Mouse (Mus musculus) embryonic fibroblast, embryonic 13.5 days (primary cell): ENCODE measurements around the gene Gm48551. TPM values are rescaled to one million over a fixed set of nuclear protein-coding genes. Genes with fewer than 3 reads are reported as not detected.

Experiments
- H3K27ac ChIP-seq: 2 replicates; pipeline ENCODE4 v1.5.1; 2012; ENCODE audit warnings: low read length, control low read depth, inconsistent platforms; ENCODE audit not compliant: insufficient read depth
- H3K4me1 ChIP-seq: 2 replicates; pipeline ENCODE4 v1.6.1; 2011; ENCODE audit warnings: low read length; ENCODE audit not compliant: control insufficient read depth, insufficient read depth
- H3K4me3 ChIP-seq: 2 replicates; pipeline ENCODE4 v1.5.1; 2011; ENCODE audit warnings: mild to moderate bottlenecking, control low read depth, low read length; ENCODE audit not compliant: insufficient read depth
- CTCF ChIP-seq: IDR thresholded peaks from 2 replicates; pipeline ENCODE4 v1.5.1; 2011; ENCODE audit warnings: mild to moderate bottlenecking, control low read depth, low read length, moderate library complexity, borderline replicate concordance; ENCODE audit not compliant: insufficient read depth
- POLR2A ChIP-seq: IDR thresholded peaks from 2 replicates; pipeline ENCODE4 v1.6.1; 2011; ENCODE audit warnings: low read depth, mild to moderate bottlenecking, control low read depth, low read length, moderate library complexity
- polyA plus RNA-seq: library from polyadenylated mRNA; stranded (reverse); fragments of >200 nt; gene quantifications from 2 replicates; pipeline ENCODE4 v1.2.4, GENCODE M21; 2011; ENCODE audit warnings: low read depth; ENCODE audit not compliant: missing spikeins, insufficient read length

Gene Gm48551
- polyA plus RNA-seq, 1 experiment = 1.4 TPM

DNA sequence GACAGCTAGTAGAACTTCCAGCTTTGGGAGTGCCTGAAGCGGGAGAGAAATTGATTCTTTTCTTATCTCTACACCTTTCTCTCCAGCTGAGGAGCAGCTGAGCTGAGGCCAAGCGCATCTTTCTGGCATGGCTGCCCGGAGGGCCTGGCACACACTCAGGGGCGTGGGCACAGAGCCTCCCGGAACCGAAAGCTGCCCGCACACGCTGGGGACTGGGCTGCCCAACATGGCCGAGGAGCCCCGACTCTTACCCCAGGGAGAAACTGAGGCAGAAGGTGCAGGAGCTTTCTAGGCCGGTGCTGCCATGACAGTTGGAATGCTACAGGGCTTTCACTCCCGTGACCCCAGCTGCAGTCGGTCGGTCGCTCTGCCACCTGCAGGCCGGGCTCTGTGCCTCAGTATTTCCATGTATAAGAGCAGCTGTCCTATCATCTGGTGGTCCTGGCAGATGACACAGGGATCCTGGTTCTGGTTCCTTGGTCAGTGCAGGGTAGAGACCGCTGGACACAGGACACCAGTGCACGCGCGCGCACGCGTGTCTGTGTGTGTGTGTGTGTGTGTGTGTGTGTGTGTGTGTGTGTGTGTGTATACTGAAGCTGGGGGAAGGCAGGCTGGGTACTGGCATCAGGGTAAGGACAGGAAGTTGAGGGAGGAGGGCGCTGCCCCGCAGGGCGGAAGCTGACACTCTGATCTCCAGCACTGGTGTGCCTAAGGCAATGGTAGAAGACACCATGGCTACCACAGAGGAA is 49.4 kb downstream of the Gm48551 start:
- H3K4me1 ChIP-seq = no peaks in the 10 kb centered on the region
- TF ChIP-seq CTCF (no peak), POLR2A (no peak)
- H3K4me3 ChIP-seq = no peak overlapping the region
- no peak overlapping the region for H3K27ac ChIP-seq

DNA sequence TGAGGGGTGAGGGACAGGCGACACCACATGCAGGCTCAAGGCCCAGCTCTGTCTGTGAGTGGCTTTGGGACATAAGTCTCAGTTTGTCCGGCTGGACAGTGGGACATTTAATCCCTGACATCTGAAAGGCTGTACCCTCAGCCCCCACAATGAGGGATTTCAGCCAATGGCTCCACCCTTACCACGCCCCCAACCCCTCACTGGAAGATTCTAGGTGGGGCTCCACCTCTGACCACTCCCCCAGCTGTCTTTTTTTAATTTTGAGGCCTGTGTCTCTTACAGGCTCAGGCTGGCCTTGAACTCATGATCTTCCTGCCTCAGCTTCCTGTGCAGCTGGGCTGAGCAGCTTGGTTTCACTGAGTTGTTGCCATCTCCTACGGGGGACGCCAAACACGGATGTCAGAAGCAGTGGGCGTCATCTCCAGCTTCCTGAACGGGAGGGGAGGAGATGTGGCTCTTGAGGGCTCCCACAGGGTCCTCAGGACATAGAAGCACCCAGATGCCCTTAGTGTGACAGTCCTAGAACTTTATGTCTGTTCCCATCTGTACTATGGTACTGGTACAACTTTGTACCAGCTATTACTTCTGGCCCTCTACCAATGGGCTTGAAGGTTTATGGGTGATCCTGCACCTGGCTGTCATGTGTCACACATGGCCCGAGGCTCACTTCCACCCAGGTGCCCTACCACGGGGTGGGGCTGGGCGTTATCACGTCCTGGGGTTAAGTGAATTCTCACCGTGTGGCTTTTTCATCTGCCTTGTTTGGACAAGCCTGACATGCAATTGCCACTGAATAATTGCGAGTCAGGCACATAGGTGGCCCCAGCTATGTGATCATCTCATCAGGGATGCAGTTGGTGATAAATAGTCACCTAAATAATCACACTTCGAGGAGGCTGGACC is 50.3 kb downstream of the Gm48551 start:
- H3K4me3 ChIP-seq = no peak overlapping the region
- no peak for TF ChIP-seq POLR2A
- no peak for TF ChIP-seq CTCF
- no peaks in the 10 kb centered on the region for H3K4me1 ChIP-seq
- H3K27ac ChIP-seq = no peak overlapping the region

GRCm38 (mm10) chr10:81435436-81435835 is 51.2 kb downstream of the Gm48551 start:
- H3K4me1 ChIP-seq = no peaks in the 10 kb centered on the region
- no peak for TF ChIP-seq POLR2A
- no peak for TF ChIP-seq CTCF
- H3K27ac ChIP-seq = no peak overlapping the region
- H3K4me3 ChIP-seq = no peak overlapping the region

- Histone ChIP-seq H3K27ac (no peak overlapping the region), H3K4me3 (no peak overlapping the region), H3K4me1 (no peaks in the 10 kb centered on the region)
- TF ChIP-seq POLR2A = no peak
- no peak for TF ChIP-seq CTCF
Measured at GRCm38 (mm10) chr10:81441019-81441418, 56.8 kb downstream of the Gm48551 start.

Other genes with a start within 250 kb of the Gm48551 start
- gene Zbtb7a, start 249.2 kb upstream of the Gm48551 start, polyA plus RNA-seq = 16.9 and 23.5 TPM in 2 replicates
- 25.6 and 27.9 TPM in 2 replicates for gene Pias4, start 216.5 kb upstream of the Gm48551 start, polyA plus RNA-seq
- 1,643 and 1,827 TPM in 2 replicates for gene Eef2, start 207.8 kb upstream of the Gm48551 start, polyA plus RNA-seq
- gene Dapk3, start 201.5 kb upstream of the Gm48551 start, polyA plus RNA-seq = 48.4 and 51.2 TPM in 2 replicates
- not detected in 2 replicates for gene 4930442H23Rik, start 200.6 kb upstream of the Gm48551 start, polyA plus RNA-seq
- gene Nmrk2, start 182.4 kb upstream of the Gm48551 start, polyA plus RNA-seq = not detected in 2 replicates
- 0.47 and 0.67 TPM in 2 replicates for gene Atcay, start 153.6 kb upstream of the Gm48551 start, polyA plus RNA-seq
- 3.1 and 4.1 TPM in 2 replicates for gene Zfr2, start 151.3 kb upstream of the Gm48551 start, polyA plus RNA-seq
- 0.90 and 1.2 TPM in 2 replicates for gene Matk, start 131.5 kb upstream of the Gm48551 start, polyA plus RNA-seq
- gene Mrpl54, start 117.5 kb upstream of the Gm48551 start, polyA plus RNA-seq = 52.9 and 53.7 TPM in 2 replicates
- gene Apba3, start 117.5 kb upstream of the Gm48551 start, polyA plus RNA-seq = 43.2 and 44.8 TPM in 2 replicates
- not detected in 2 replicates for gene Tjp3, start 92.9 kb upstream of the Gm48551 start, polyA plus RNA-seq
- 40.1 and 43.0 TPM in 2 replicates for gene Pip5k1c, start 91.5 kb upstream of the Gm48551 start, polyA plus RNA-seq
- gene Cactin, start 63.4 kb upstream of the Gm48551 start, polyA plus RNA-seq = 20.0 and 20.1 TPM in 2 replicates
- 5.7 and 7.4 TPM in 2 replicates for gene Tbxa2r, start 55.7 kb upstream of the Gm48551 start, polyA plus RNA-seq
- 0.37 and 0.39 TPM in 2 replicates for gene Gipc3, start 41.2 kb upstream of the Gm48551 start, polyA plus RNA-seq
- 75.2 and 81.8 TPM in 2 replicates for gene Hmg20b, start 34.0 kb upstream of the Gm48551 start, polyA plus RNA-seq
- gene Mfsd12, start 27.0 kb upstream of the Gm48551 start, polyA plus RNA-seq = 5.7 and 6.2 TPM in 2 replicates
- gene 4930404N11Rik, start 18.6 kb upstream of the Gm48551 start, polyA plus RNA-seq = 0.61 TPM in 1 of 2 replicates, not detected in the other
- gene Fzr1, start 6.0 kb upstream of the Gm48551 start, polyA plus RNA-seq = 26.4 and 26.7 TPM in 2 replicates
- gene Dohh, start within 50 bp of the Gm48551 start, polyA plus RNA-seq = 37.7 and 50.1 TPM in 2 replicates
- gene Gm48552, start 4.5 kb downstream of the Gm48551 start, polyA plus RNA-seq = 1.1 TPM in 1 of 2 replicates, not detected in the other
- 0.58 and 2.2 TPM in 2 replicates for gene Smim24, start 8.6 kb downstream of the Gm48551 start, polyA plus RNA-seq
- 64.3 and 84.8 TPM in 2 replicates for gene Nfic, start 71.2 kb downstream of the Gm48551 start, polyA plus RNA-seq
- 4.4 and 4.5 TPM in 2 replicates for gene Celf5, start 98.2 kb downstream of the Gm48551 start, polyA plus RNA-seq
- 61.5 and 62.8 TPM in 2 replicates for gene Ncln, start 111.9 kb downstream of the Gm48551 start, polyA plus RNA-seq
- gene S1pr4, start 115.7 kb downstream of the Gm48551 start, polyA plus RNA-seq = not detected in 2 replicates
- 0.83 TPM in 1 of 2 replicates, not detected in the other for gene Gna15, start 139.8 kb downstream of the Gm48551 start, polyA plus RNA-seq
- 64.4 and 66.3 TPM in 2 replicates for gene Gna11, start 160.7 kb downstream of the Gm48551 start, polyA plus RNA-seq
- 354 and 424 TPM in 2 replicates for gene Aes, start 175.0 kb downstream of the Gm48551 start, polyA plus RNA-seq
- gene Tle2, start 190.1 kb downstream of the Gm48551 start, polyA plus RNA-seq = 22.4 and 25.7 TPM in 2 replicates
- 16.5 and 26.4 TPM in 2 replicates for gene Tle6, start 216.6 kb downstream of the Gm48551 start, polyA plus RNA-seq
- gene BC025920, start 221.8 kb downstream of the Gm48551 start, polyA plus RNA-seq = 0.75 and 0.86 TPM in 2 replicates
- 14.0 and 17.5 TPM in 2 replicates for gene Sirt6, start 243.3 kb downstream of the Gm48551 start, polyA plus RNA-seq
- gene Ankrd24, start 244.1 kb downstream of the Gm48551 start, polyA plus RNA-seq = 9.0 and 11.6 TPM in 2 replicates